In genomic region chr7:126766201-126766600, GRCm38 (mm10) we compare ENCODE assay signal across 11 mouse cellular contexts. TPM values are rescaled to one million over a fixed set of nuclear protein-coding genes. Genes with fewer than 3 reads are reported as not detected.
DNase-seq lines count a peak whose midpoint lies in the region; ATAC-seq and TF ChIP-seq lines count a peak whose summit lies in the region.
"Had no signal": no experiment of that assay in that cellular context is flagged by ENCODE, and none has a peak within 500 bp of the region (broad histone marks: within the 10 kb centered on the region; RNA-seq: fewer than 3 reads in every experiment).

Gene Gdpd3, plus strand, starts transcription at chr7:126766334.

- no peak for ATAC-seq in heart, embryonic 13.5 days (ENCODE audit: extremely low read depth, insufficient number of reproducible peaks, low FRiP score, low TSS enrichment)
- ATAC-seq in heart, embryonic 12.5 days (ENCODE audit: insufficient number of reproducible peaks, low FRiP score), result no peak
- ATAC-seq in stomach, postnatal 0 days (ENCODE audit: low FRiP score, low TSS enrichment), result peak; percentile 69

- no peak within 1 kb of the TSS for H3K4me2 ChIP-seq in heart, embryonic 13.5 days
- no peak within 1 kb of the TSS for H3K4me2 ChIP-seq in heart, embryonic 12.5 days
- H3K4me2 ChIP-seq in stomach, postnatal 0 days (replicated peaks; ENCODE audit: low read depth), result no peak within 1 kb of the TSS
- H3K4me2 ChIP-seq: hindbrain, embryonic 15.5 days had no signal

- no peak for TF ChIP-seq CTCF in stomach, postnatal 0 days (IDR thresholded peaks at IDR 0.05; ENCODE audit: low read depth)

- peak; percentile 72 for DNase-seq in urinary bladder, postnatal 14 days (ENCODE audit: low spot score)
- DNase-seq in urinary bladder, postnatal 4 days (ENCODE audit: low spot score in 2 of 2), result no peak
- DNase-seq in kidney, postnatal 36 days, result peak; percentile 68 to 80
- DNase-seq in stomach, postnatal 0 days (ENCODE audit: low spot score), result peak; percentile 88
- no peak for DNase-seq in right cerebral cortex, postnatal 4 days
- DNase-seq in ovary, postnatal 36 days (ENCODE audit: low spot score), result no peak
- DNase-seq: cerebellum, adult 11 months had no signal

- H3K9ac ChIP-seq in heart, embryonic 13.5 days, result peak within 1 kb of the TSS; percentile 8; the same call in 1 of the 2 replicates
- no peak within 1 kb of the TSS for H3K9ac ChIP-seq in heart, embryonic 12.5 days
- H3K9ac ChIP-seq in stomach, postnatal 0 days (ENCODE audit: low read length), result peak within 1 kb of the TSS; percentile 18; the same call in 1 of the 2 replicates
- H3K9ac ChIP-seq: hindbrain, embryonic 15.5 days had no signal

- TF ChIP-seq EP300 in stomach, postnatal 0 days (optimal IDR thresholded peaks at IDR 0.05), result no peak

- no peaks in the 10 kb centered on the region for H3K9me3 ChIP-seq in heart, embryonic 13.5 days
- H3K9me3 ChIP-seq in heart, embryonic 12.5 days (replicated peaks), result no peaks in the 10 kb centered on the region
- H3K9me3 ChIP-seq in stomach, postnatal 0 days (ENCODE audit: control insufficient read depth, low read length), result no peaks in the 10 kb centered on the region
- H3K9me3 ChIP-seq: hindbrain, embryonic 15.5 days; midbrain, embryonic 10.5 days had no signal

- H3K4me1 ChIP-seq in heart, embryonic 13.5 days, result peaks cover 20% of the 10 kb centered on the region
- H3K4me1 ChIP-seq in heart, embryonic 12.5 days (replicated peaks), result peaks cover 24% of the 10 kb centered on the region
- peaks cover 6% of the 10 kb centered on the region for H3K4me1 ChIP-seq in stomach, postnatal 0 days (replicated peaks; ENCODE audit: control insufficient read depth, insufficient read depth)

- no peaks in the 10 kb centered on the region for H3K27me3 ChIP-seq in heart, embryonic 13.5 days (replicated peaks)
- H3K27me3 ChIP-seq in heart, embryonic 12.5 days (replicated peaks), result no peaks in the 10 kb centered on the region
- no peaks in the 10 kb centered on the region for H3K27me3 ChIP-seq in stomach, postnatal 0 days (ENCODE audit: control insufficient read depth, insufficient read depth, low read length)
- H3K27me3 ChIP-seq: hindbrain, embryonic 15.5 days had no signal

- no peak within 1 kb of the TSS for H3K4me3 ChIP-seq in heart, embryonic 13.5 days
- H3K4me3 ChIP-seq in heart, embryonic 12.5 days, result no peak within 1 kb of the TSS
- no peak within 1 kb of the TSS for H3K4me3 ChIP-seq in stomach, postnatal 0 days (ENCODE audit: low read depth, low read length)
- H3K4me3 ChIP-seq: hindbrain, embryonic 15.5 days; midbrain, embryonic 10.5 days had no signal

- H3K27ac ChIP-seq in heart, embryonic 13.5 days (replicated peaks), result no peak within 1 kb of the TSS
- H3K27ac ChIP-seq in heart, embryonic 12.5 days (ENCODE audit: poor library complexity, severe bottlenecking), result no peak within 1 kb of the TSS
- H3K27ac ChIP-seq in stomach, postnatal 0 days (replicated peaks), result peak within 1 kb of the TSS; percentile 76
- H3K27ac ChIP-seq: hindbrain, embryonic 15.5 days; midbrain, embryonic 10.5 days had no signal

- WGBS in heart, embryonic 13.5 days, result 91% methylated on average over 16 of the region's 16 CpGs
- 90% methylated on average over 16 of the region's 16 CpGs for WGBS in heart, embryonic 12.5 days
- 74% methylated on average over 16 of the region's 16 CpGs for WGBS in stomach, postnatal 0 days

- H3K36me3 ChIP-seq in heart, embryonic 13.5 days, result peaks cover 91% of the 10 kb centered on the region
- peaks cover 88% of the 10 kb centered on the region for H3K36me3 ChIP-seq in heart, embryonic 12.5 days
- H3K36me3 ChIP-seq in stomach, postnatal 0 days (ENCODE audit: control insufficient read depth, insufficient read depth, low read length), result peaks cover 36% of the 10 kb centered on the region

RNA-seq across cellular contexts. Expression of gene Gdpd3, which starts in this region (rescaled TPM):
- 1.2 and 1.4 TPM in 2 replicates for polyA plus RNA-seq in heart, embryonic 13.5 days (2015; fragmentation: Nextera tagmentation; extraction: Ambion mirVana)
- polyA plus RNA-seq in heart, embryonic 12.5 days (2016; fragmentation: Nextera tagmentation; extraction: Ambion mirVana), result 0.87 and 1.8 TPM in 2 replicates
- polyA plus RNA-seq in stomach, postnatal 0 days (2015; fragmentation: Nextera tagmentation; extraction: Ambion mirVana), result 51.3 and 53.1 TPM in 2 replicates

Comparison
In these comparisons a context has a peak if more than half of its experiments do, and no peak if none do; other contexts are left out.
1. RNA of gene Gdpd3 (polyA plus RNA-seq): 51.3 to 53.1 TPM in stomach, postnatal 0 days; 1.2 to 1.4 TPM in heart, embryonic 13.5 days and 0.87 to 1.8 TPM in heart, embryonic 12.5 days; every median in the first group is over 10 times any median in the second.
2. DNase-seq: peak in urinary bladder, postnatal 14 days (single experiment), kidney, postnatal 36 days (2 of 2) and stomach, postnatal 0 days (single experiment); none in urinary bladder, postnatal 4 days (0 of 2), right cerebral cortex, postnatal 4 days (single experiment) and ovary, postnatal 36 days (single experiment).